Mouse (Mus musculus) large intestine, adult 2 months (tissue): ENCODE measurements around the gene Corin. TPM values are rescaled to one million over a fixed set of nuclear protein-coding genes. Genes with fewer than 3 reads are reported as not detected.

Source experiments
- DNase-seq: peaks from one replicate; pipeline ENCODE4 v3.0.0-alpha.2; 2012; ENCODE audit warnings: low read depth, low spot score
- WGBS: fragments of 180-500 bp; shearing (Covaris S2); methylation state at CpG from one replicate; pipeline ENCODE4 v1.1.7; 2018; 5-methylcytosine and 5-hydroxymethylcytosine counted together
- polyA plus RNA-seq: library from polyadenylated mRNA; depleted of rRNA; stranded (reverse); fragments of >200 nt; gene quantifications from 2 replicates; pipeline ENCODE4 v1.2.3, GENCODE M21; 2012

Gene Corin
- polyA plus RNA-seq, 1 experiment, result not detected

- WGBS, result 88% methylated on average over 11 of the region's 11 CpGs
- no peak for DNase-seq
These were observed 58.2 kb downstream of the Corin start for GRCm38 (mm10) chr5:72446104-72446503.

GRCm38 (mm10) chr5:72443946-72444345 is 60.3 kb downstream of the Corin start:
- 73% methylated on average over 11 of the region's 11 CpGs for whole genome bisulfite sequencing
- no peak for DNase-seq

- WGBS, result 67% methylated on average over 4 of the region's 4 CpGs
- DNase-seq, result no peak
These were observed 61.3 kb downstream of the Corin start for GRCm38 (mm10) chr5:72443007-72443406.

DNA sequence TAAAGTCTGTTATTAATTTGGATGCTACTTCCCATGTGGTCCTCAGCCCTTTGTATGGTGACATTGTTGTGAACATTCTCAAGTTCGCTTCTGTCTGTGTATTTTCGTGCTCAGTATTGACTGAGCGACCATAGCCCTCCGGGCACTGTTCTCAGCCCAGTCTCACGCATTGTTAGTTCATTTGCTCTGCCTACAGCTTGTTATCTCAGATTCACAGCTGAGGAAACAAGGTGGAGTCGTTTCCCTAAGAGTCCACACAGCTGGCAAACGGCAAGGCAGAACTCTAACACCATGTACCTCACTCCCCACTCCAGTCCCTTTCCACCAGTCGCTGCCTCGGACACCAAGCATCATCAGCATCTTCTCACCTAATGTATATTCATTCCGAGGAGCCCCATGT is 63.1 kb downstream of the Corin start:
- 39% methylated on average over 10 of the region's 10 CpGs for WGBS
- no peak for DNase-seq

GRCm38 (mm10) chr5:72435085-72435484 is 69.2 kb downstream of the Corin start:
- WGBS, result 90% methylated on average over 11 of the region's 11 CpGs
- DNase-seq, result no peak

- 49% methylated on average over 3 of the region's 3 CpGs for WGBS
- no peak for DNase-seq
These were observed 72.4 kb downstream of the Corin start for GRCm38 (mm10) chr5:72431856-72432255.

DNA sequence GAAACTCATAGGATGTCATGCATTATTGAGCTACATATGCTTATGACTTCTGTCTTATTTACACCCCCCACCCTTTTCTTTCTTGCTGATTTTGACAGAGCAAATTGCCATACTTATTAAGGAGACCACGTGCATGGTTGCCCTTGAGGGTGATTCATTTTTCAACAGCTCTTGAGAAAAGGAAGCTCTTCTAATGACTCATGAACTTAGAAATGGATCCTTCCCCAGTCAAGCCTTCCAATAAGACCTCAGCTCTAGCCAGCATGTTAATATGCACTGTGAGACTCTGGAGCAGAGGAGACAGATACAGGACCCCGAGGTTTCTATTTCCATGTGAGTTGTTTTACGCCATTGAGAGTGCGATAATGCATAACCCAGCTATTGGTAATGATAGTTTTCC is 76.7 kb downstream of the Corin start:
- DNase-seq, result no peak
- 84% methylated on average over 4 of the region's 4 CpGs for WGBS

- DNase-seq, result no peak
These were observed 78.8 kb downstream of the Corin start for GRCm38 (mm10) chr5:72425342-72426010.

DNA sequence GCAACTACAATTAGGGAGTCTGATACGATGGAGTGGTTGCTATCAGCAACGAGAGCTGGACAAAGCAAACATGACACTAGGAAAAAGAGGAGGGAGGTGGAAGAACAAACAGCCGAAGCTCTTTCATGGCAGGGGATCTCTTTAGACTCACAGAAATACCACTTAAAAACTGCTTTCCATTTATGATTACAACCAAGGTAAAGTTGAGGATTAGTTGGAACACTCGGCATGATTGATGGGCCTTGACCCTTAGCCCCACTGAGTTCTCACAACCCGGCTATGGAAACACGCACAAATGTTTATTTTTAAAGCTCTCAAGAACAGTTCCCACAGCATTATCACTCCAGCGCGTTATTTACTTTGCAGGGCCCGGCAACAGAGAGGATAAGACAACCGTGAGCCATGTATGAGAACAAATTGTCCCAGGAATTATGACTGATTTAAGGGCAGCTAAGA is 92.4 kb downstream of the Corin start:
- 10% methylated on average over 10 of the region's 10 CpGs for WGBS

GRCm38 (mm10) chr5:72410841-72411240 is 93.4 kb downstream of the Corin start:
- DNase-seq, result no peak
- 60% methylated on average over 3 of the region's 3 CpGs for WGBS

More for the DNA sequence above, 92.4 kb downstream of the Corin start:
- no peak for DNase-seq

- no peak for DNase-seq
- 68% methylated on average over 9 of the region's 9 CpGs for WGBS
These were observed 100.9 kb downstream of the Corin start for GRCm38 (mm10) chr5:72403376-72403775.

DNA sequence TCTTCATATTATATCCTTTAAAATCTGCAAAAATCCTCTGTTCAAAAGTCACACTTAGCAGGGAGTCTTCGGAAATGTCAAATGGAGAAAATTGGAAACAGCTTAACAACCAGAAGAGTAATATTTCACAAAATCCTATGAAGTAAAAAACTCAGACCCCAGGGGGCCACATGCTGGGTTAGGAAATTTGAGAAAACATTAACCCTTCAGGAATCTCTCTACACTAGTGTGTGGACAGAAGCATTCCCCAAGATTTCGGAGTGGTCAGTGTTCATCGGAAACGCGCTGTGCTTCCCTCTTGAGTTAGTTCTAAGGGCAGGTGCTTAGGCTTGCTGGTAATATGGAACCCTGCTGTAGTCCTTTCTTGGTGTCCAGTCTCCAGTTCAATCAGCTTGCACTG is 101.4 kb downstream of the Corin start:
- WGBS, result 91% methylated on average over 5 of the region's 5 CpGs
- DNase-seq, result no peak

DNA sequence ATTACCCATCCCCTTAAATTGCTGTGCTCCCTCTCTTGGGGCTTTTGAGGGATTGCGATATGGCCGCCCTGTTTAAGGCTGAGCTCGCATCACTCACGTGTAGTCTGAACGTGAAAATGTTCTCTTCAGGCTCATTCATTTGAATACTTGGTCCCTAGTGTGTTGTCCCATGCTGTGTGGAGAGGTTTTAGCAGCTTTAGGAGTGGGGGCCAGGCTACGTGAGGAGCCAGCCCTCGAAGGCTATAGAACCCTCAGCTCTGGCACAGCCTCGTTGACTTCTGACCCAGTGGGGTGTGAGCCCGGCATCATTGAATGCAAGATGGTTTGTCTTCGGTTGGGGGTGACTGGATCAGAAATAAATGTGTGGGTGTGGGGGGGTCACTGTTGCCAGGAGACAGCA is 102.5 kb downstream of the Corin start:
- no peak for DNase-seq
- 80% methylated on average over 10 of the region's 10 CpGs for WGBS

DNA sequence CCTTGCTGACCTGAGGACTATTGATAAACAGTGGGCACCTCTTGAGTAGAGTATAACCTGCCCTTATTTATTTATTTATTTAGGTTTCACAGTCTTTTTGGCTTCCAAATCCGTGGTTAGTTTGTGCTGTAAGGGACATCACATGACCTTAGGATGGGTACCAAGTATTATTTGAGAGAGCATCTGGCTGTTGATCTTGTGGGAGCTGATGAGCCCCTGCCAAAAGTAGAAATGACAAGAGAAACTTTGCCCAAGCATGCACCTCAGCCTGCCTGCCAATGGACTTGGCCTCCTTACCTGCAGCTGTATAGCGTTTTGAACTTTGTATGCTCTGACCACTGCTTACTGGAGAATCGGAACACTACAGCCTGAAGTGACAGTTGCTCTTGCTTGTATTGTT is 103.0 kb downstream of the Corin start:
- DNase-seq, result no peak
- 75% methylated on average over 3 of the region's 3 CpGs for WGBS

- no peak for DNase-seq
- 44% methylated on average over 1 of the region's 1 CpGs for WGBS
These were observed 122.1 kb downstream of the Corin start for GRCm38 (mm10) chr5:72382148-72382547.

DNA sequence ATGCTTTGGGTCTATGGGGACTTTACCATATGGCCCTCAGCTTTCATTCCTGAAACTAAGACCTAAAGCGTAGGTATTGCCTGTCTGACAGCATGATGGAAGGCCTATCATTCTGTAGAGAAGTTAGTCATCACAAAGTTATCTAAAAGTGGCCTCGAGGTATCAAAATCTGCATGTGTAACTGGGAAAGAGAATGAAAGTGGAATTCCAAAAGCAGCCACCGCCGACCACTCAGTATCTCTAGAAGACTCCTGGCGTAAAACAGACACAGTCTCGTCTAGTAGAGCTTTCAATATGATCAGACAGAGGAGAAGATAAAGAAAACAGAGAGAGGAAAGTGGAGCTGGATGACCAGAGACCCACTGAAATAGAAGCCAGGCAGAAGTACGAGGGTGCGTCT is 123.7 kb downstream of the Corin start:
- no peak for DNase-seq
- WGBS, result 76% methylated on average over 8 of the region's 8 CpGs

DNA sequence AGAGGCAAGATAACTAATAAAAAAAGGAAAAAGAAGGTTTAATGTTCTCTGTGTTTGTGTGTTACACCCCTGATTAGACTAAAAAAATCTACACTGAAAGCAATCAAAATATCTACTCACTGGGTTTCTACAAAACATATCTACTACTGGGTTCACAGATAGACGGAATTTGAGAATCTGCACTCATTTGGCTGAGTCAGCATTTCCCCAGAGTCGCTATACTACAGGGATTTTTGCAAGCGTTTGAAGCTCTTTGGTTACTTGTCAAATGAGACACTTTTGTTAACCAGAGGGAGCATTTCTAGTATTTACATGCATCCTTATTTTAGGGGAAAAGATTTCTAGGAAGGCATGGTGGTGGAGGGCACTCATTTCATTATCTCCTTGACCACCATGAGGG is 136.3 kb downstream of the Corin start:
- no peak for DNase-seq
- WGBS, result 88% methylated on average over 3 of the region's 3 CpGs

GRCm38 (mm10) chr5:72365801-72366200 is 138.5 kb downstream of the Corin start:
- WGBS, result 61% methylated on average over 4 of the region's 4 CpGs
- DNase-seq, result no peak

DNA sequence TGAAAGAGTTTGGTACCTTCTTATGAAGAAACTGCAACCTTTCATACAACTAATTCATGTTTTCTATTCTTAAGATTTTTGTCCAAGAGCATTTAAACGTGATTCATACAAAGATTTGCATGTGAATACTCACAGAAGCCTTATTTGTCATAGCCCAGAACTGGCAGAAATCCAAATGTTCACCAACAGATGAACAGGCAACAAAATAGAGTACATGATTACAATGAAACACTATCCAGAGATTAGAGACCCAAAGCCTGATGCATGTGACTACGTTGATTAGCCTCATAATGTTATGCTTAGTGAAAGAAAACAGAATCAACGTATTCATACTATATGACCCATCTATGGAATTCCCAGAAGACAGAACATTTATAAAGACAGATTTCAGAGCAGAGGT is 140.4 kb downstream of the Corin start:
- DNase-seq, result no peak
- WGBS, result 67% methylated on average over 3 of the region's 3 CpGs

GRCm38 (mm10) chr5:72353746-72354145 is 150.5 kb downstream of the Corin start:
- DNase-seq, result no peak
- WGBS, result 28% methylated on average over 4 of the region's 4 CpGs

GRCm38 (mm10) chr5:72350081-72350758 is 154.1 kb downstream of the Corin start:
- peak; percentile 32 for DNase-seq
- 34% methylated on average over 5 of the region's 5 CpGs for WGBS
